Mouse (Mus musculus) small intestine, adult 2 months (tissue): ENCODE results near the gene Shoc2.

ENCODE experiments used
- CTCF ChIP-seq: fragments of 200-500 bp; IDR thresholded peaks from 2 replicates; pipeline ENCODE4 v1.5.1; 2012; ENCODE audit warnings: low read depth, mild to moderate bottlenecking, control low read depth, inconsistent platforms, low read length, moderate library complexity, mixed read lengths; ENCODE audit not compliant: insufficient replicate concordance, insufficient read length; ENCODE audit errors: extremely low read depth
- POLR2A ChIP-seq: fragments of 200-500 bp; IDR thresholded peaks from 2 replicates; pipeline ENCODE4 v1.6.1; 2012; ENCODE audit warnings: low read depth, mild to moderate bottlenecking, control low read depth, inconsistent platforms, low read length, moderate library complexity

GRCm38 (mm10) chr19:54048161-54048885, 104.2 kb downstream of the Shoc2 start:
- TF ChIP-seq CTCF, result no peak
- TF ChIP-seq POLR2A, result no peak
